Mouse (Mus musculus): ENCODE results near the gene Tspear. TPM values are rescaled to one million over a fixed set of nuclear protein-coding genes. Genes with fewer than 3 reads are reported as not detected.
"Not testable (repeated sequence)": the region's sequence is repeated elsewhere in the genome, so short reads cannot be mapped to it uniquely, and the experiment has no call there.

Tspear gene
- total RNA-seq, 2 experiments from 2014 or later: 0.14 to 0.19 TPM

DNA sequence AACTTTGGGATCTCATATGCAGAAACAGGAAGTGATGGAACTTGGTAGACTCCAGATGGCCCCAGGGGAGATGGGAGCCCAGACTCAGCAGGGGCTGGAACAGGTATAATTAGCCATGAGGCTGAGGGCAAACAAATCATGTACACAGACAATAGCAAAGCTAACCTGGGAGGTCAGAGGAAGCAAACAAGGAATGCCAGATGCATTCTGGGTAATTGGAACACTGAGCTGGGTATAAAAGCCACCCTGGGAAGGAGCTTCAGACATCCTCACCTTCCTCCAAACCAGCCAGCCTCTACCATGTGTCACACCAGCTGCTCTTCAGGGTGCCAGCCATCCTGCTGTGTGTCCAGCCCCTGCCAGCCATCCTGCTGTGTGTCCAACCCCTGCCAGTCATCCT lies 24.8 kb downstream of the Tspear start, which contains the start of gene Gm10024:
Gm10024 (plus strand) TSS at position 301 of the 400 bp plus-strand sequence.
- DNase-seq (ENCODE audit: low spot score in 2 of 2): not testable (repeated sequence)

DNA sequence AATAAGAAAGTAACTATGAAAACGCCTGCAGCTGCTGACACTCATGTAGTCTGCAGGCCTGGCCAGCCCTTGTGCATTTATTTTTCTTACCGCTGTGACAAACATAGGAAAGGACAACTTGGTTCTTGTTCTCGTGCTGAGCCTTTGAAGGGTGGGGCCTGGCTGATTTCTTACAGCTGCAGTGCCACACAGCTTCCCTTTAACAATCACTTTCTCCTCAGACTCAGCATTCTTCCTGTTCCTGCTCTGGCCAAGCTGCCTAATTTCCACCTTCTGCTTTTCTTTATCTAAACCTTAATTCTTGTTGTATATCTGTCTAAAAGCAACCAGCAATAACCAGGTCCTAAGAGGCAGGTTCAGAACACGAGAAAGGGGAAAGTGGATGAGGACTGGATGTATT lies 27.4 kb downstream of the Tspear start:
- no peak for DNase-seq (ENCODE audit: low spot score in 2 of 2)

DNA sequence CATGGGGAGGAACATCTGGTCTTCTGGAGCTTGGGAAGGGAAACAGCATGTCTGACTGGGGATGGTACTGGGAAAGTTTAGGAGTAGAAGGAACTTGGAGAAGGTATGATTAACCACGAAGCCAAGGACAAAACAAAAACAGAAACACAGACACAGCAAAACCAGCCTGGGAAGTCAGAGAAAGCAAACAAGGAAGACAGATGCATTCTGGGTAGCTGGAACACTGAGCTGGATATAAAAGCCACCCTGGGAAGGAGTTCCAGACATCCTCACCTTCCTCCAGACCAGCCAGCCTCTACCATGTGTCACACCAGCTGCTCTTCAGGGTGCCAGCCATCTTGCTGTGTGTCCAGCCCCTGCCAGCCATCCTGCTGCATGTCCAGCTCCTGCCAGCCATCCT lies 29.1 kb downstream of the Tspear start, which contains the start of gene Gm10142:
Gm10142 (plus strand) TSS at position 301 of the 400 bp plus-strand sequence.
- DNase-seq (ENCODE audit: low spot score in 2 of 2): no peak

DNA sequence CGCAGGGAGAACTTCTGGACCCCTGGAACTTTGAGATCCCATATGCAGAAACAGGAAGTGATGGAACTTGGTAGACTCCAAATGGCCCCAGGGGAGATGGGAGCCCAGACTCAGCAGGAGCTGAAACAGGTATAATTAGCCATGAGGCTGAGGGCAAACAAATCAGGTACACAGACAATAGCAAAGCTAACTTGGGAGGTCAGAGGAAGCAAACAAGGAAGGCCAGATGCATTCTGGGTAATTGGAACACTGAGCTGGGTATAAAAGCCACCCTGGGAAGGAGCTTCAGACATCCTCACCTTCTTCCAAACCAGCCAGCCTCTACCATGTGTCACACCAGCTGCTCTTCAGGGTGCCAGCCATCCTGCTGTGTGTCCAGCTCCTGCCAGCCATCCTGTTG lies 33.9 kb downstream of the Tspear start, which contains the start of gene Krtap12-1:
Krtap12-1 (plus strand) TSS at position 301 of the 400 bp plus-strand sequence.
- not testable (repeated sequence) for DNase-seq (ENCODE audit: low spot score in 2 of 2)

DNA sequence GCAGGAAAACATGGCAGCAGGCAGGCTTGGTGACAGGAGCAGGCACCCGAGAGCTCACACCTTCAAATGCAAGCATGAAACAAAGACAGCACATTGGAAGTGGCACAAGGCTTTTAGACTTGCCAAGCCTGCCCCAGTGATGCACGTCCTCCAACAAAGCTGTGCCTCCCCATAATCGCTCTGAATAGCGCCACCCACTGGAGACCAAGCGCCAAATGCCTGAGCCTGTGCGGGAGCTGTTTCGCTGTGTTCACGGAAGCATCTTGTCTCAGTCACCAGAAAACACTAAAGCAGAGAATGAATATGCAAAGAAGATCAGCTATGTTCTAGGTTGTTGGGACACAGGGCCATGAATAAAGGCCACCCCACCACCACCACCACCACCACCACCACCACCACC lies 38.5 kb downstream of the Tspear start:
- DNase-seq (ENCODE audit: low spot score in 2 of 2): no peak

DNA sequence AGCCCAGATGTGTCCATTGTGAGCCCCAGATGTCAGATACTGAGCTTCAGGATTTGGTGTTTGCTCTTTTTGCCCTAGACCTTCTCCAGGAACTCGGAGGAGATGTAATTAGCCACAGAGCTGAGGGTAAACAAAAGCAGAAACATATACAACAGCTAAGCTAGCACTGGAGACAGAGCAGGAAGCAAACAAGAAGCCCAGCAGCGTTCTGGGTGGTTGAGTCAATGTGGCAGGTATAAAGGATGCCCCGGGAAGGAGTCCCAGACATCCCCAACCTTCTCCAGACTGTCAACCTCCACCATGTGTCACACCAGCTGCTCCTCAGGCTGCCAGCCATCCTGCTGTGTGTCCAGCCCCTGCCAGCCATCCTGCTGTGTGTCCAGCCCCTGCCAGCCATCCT lies 39.8 kb downstream of the Tspear start, which contains the start of gene Gm10100:
Gm10100 (plus strand) TSS at position 301 of the 400 bp plus-strand sequence.
- no peak for DNase-seq (ENCODE audit: low spot score in 2 of 2)

DNA sequence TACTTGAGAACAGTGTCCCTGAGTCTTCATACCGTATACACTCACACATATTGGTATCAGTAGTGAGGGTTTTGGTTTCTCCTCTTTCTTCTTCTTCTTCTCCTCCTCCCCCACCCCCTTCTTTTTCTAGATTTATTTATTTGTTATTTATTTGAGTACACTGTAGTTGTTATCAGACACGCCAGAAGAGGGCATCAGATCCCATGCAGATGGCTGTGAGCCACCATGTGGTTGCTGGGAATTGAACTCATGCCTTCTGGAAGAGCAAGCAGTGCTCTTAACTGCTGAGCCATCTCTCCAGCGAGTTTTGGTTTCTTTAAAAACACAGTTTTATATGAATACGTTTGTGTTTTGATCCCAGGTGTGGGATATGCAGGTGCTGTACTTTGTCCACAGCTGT lies 41.9 kb downstream of the Tspear start:
- no peak for DNase-seq (ENCODE audit: low spot score in 2 of 2)

DNA sequence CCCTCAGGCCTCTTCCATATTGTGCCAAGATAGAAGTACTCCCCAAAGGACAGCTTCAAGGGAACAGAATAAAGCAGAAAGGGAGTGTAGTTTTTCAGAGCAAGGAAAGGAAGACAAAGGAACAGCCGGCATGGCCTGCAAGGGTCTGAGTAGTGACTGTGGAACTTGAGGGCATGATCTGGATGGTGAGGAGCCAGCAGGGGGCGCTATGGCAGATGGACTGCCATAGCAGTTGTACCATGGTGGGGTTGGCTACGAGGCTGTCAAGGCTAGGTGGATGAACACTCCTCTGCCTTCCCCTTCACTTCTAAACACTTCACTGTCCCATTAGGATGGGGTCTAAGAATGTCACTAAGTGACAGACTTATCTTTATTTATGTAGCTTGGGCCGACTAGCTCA lies 42.9 kb downstream of the Tspear start:
- DNase-seq (ENCODE audit: low spot score in 2 of 2): no peak

DNA sequence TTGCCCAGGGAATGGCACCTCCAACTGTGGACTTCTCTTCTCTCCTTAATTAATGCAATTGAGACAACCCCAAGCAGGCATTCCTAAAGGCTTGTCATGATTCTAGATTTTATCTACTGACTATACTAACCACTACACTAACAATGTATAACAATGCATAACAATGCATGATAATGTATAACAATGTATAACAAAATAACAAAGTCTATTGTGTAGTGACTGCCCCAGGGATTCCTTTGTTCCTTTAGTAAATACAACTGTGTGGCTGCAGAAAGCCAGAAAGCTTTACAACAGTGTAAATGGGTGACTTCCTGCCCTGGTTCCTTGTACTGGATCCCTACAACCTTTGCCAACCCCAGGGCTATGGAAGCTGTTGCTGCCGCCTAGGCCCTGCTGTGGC lies 49.6 kb downstream of the Tspear start:
- no peak for DNase-seq (ENCODE audit: low spot score in 2 of 2)

DNA sequence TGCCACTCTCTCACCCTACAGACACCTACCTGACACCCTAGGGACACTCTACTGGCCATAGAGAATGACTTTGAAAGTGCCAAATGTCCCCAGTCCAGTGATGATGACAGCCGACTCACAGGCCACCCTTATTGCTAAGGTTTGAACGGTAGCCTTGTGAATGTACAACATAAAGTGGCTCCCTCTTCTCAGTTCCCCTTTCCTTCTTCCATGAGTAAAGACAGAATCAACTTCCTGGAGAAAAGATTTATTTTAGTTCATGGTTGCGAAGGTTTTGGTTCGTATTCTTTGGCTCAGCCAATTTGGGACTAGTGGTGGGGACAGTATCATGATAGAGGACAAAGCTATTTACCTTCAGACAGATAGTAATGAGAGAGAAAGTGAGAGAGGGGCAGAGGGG lies 52.6 kb downstream of the Tspear start:
- DNase-seq (ENCODE audit: low spot score in 2 of 2): no peak

DNA sequence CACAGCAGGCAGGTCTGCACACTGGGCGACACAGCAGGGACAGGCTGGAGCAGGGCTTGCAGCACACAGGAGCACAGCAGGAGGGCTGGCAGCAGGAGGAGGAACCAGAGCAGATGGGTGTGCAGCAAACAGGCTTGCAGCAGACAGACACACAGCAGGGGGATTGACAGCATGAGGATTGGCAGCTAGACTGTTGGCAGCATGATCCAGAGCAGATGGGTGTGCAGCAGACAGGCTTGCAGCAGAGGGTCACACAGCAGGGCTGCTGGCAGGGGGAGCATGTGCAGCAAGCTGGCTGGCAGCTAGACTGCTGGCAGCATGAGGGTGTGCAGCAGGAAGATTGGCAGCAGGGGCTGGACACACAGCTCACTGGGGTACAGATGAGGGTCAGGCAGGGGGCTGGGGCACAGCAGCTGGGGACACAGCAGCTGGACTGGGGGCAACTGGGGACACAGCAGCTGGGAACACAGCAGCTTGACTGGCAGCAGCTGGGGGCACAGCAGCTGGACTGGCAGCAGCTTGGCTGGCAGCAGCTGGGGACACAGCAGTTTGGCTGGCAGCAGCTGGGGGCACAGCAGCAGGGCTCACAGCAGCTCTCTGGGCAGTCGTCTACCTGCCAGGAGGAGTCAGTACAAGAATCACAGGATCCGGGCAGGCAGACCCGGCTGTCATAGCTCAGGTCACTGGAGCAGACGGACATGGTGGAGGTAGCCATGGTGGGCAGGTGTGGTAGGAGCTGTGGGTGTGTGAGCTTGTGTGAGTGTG lies 55.7 kb downstream of the Tspear start, which contains the start of gene Gm18596:
Gm18596 (minus strand) TSS at position 715 of the 765 bp plus-strand sequence.
- not testable (repeated sequence) for DNase-seq (ENCODE audit: low spot score in 2 of 2)

DNA sequence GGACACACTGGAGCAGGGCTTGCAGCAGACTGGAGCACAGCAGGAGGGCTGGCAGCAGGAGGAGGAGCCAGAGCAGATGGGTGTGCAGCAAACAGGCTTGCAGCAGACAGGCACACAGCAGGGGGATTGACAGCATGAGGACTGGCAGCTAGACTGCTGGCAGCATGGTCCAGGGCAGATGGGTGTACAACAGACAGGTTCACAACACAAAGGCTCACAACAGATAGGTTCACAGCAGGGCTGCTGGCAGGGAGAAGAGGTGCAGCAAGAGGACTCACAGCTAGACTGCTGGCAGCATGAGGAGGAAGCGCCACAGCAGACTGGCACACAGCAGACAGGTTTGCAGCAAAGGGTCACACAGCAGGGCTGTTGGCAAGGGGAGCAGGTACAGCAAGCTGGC lies 64.3 kb downstream of the Tspear start:
- not testable (repeated sequence) for DNase-seq (ENCODE audit: low spot score in 2 of 2)

DNA sequence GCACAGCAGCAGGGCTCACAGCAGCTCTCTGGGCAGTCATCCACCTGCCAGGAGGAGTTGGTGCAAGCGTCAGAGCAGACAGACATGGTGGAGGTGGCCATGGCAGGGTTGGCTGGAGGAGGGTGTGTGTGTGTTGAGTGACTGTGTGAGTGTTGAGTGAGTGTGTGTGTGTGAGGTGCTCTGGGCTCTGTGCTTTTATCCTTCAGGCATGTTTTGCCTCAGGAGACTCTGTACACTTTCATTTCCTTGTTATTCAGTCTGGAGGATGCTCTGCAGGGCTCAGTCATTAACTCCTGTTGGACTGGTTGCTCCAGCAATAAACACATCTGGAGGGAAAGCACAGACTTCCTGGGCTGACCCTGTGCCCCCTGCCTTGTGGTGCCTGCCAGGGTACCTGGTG lies 64.9 kb downstream of the Tspear start, which contains the start of gene Gm9736:
Gm9736 (minus strand) TSS at position 101 of the 400 bp plus-strand sequence.
- DNase-seq (ENCODE audit: low spot score in 2 of 2): not testable (repeated sequence)

DNA sequence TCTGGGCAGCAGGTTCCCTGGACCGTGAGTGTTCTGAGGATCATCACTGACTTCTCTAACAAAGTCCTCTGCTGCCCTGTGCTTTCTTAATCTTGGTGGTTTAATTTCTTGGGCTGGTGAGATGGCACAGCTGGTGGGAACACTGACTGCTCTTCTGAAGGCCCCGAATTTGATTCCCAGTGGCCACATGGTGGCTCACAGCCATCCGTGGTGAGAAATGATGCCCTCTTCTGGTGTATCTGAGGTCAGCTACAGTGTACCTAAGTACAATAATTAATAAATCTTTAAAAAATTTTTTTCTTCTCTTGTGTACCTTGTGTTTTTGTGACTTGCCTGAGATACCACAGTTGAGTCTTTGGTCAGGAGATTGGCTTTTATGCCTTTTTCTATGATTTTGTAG lies 65.9 kb downstream of the Tspear start:
- DNase-seq (ENCODE audit: low spot score in 2 of 2): not testable (repeated sequence)

DNA sequence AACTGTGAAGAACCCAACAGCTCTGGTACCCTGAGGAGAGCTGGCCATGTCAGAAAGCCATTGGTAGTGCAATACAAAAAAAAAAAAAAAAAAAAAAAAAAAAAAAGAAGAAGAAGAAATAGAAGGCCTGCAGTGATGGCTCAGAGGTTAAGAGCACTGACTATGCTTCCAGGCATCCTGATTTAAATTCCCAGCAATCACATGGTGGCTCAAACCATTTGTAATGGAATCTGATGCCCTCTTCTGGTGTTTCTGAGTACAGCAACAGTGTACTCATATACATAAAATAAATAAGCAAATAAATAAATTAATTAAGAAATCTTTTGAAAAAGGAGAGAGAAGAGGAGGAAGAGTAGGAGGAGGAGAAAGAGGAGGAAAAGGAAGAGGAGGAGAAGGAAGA lies 67.1 kb downstream of the Tspear start:
- DNase-seq (ENCODE audit: low spot score in 2 of 2): no peak

DNA sequence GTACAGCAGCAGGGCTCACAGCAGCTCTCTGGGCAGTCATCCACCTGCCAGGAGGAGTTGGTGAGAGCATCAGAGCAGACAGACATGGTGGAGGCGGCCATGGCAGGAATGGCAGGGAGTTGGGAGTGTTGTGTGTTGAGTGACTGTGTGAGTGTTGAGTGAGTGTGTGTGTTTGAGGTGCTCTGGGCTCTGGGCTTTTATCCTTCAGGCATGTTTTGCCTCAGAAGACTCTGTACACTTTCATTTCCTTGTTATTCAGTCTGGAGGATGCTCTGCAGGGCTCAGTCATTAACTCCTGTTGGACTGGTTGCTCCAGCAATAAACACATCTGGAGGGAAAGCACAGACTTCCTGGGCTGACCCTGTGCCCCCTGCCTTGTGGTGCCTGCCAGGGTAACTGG lies 73.2 kb downstream of the Tspear start, which contains the start of gene Gm3233:
Gm3233 (minus strand) TSS at position 101 of the 400 bp plus-strand sequence.
- not testable (repeated sequence) for DNase-seq (ENCODE audit: low spot score in 2 of 2)

DNA sequence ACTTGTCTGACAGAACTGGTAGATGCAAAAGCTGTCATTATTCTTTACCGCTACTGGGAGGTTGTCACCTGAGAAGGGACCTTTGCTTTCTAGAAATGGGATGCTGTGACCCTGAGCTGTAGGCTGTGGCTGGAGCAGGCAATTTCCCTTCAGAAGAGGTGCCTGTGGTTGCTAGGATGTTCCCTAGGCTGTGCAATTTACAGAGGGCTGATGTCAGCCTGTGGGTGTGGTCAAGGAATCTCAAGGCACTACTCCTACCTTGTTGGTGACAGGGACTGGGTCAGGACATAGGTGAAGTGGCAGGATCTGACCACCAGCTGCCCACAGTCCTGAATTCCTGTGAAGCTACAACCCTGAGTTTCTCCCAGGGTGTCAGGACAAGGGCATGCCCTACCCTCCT lies 83.4 kb downstream of the Tspear start:
- DNase-seq (ENCODE audit: low spot score in 2 of 2): no peak

DNA sequence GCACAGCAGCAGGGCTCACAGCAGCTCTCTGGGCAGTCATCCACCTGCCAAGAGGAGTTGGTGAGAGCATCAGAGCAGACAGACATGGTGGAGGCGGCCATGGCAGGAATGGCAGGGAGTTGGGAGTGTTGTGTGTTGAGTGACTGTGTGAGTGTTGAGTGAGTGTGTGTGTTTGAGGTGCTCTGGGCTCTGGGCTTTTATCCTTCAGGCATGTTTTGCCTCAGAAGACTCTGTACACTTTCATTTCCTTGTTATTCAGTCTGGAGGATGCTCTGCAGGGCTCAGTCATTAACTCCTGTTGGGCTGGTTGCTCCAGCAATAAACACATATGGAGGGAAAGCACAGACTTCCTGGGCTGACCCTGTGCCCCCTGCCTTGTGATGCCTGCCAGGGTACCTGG lies 84.9 kb downstream of the Tspear start, which contains the start of gene Gm3238:
Gm3238 (minus strand) TSS at position 101 of the 400 bp plus-strand sequence.
- DNase-seq (ENCODE audit: low spot score in 2 of 2): not testable (repeated sequence)

DNA sequence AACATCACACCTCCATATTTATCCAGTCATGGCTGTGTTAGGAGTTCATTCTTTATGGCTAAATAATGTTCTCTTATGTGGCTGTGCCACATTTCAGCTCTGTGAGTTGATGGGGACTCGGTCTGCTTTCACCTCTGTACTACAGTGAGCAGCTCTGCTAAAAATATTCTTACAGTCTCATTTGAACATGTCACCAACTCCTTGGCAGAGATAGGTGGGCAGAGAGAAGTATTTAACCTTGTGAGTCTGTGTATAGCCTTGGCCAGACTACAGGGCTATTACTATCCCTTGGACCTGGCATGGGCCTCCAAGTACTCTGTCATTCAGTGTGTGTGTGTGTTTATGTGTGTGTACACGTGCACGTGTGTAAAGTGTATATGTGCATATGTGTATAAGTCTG lies 85.8 kb downstream of the Tspear start:
- not testable (repeated sequence) for DNase-seq (ENCODE audit: low spot score in 2 of 2)

DNA sequence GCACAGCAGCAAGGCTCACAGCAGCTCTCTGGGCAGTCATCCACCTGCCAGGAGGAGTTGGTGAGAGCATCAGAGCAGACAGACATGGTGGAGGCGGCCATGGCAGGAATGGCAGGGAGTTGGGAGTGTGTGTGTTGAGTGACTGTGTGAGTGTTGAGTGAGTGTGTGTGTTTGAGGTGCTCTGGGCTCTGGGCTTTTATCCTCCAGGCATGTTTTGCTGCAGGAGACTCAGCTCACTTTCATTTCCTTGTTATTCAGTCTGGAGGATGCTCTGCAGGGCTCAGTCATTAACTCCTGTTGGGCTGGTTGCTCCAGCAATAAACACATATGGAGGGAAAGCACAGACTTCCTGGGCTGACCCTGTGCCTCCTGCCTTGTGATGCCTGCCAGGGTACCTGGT lies 90.5 kb downstream of the Tspear start, which contains the start of gene Gm7138:
Gm7138 (minus strand) TSS at position 101 of the 400 bp plus-strand sequence.
- not testable (repeated sequence) for DNase-seq (ENCODE audit: low spot score in 2 of 2)

DNA sequence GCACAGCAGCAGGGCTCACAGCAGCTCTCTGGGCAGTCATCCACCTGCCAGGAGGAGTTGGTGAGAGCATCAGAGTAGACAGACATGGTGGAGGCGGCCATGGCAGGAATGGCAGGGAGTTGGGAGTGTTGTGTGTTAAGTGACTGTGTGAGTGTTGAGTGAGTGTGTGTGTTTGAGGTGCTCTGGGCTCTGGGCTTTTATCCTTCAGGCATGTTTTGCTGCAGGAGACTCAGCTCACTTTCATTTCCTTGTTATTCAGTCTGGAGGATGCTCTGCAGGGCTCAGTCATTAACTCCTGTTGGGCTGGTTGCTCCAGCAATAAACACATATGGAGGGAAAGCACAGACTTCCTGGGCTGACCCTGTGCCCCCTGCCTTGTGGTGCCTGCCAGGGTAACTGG lies 96.1 kb downstream of the Tspear start, which contains the start of gene Gm3250:
Gm3250 (minus strand) TSS at position 101 of the 400 bp plus-strand sequence.
- DNase-seq (ENCODE audit: low spot score in 2 of 2): not testable (repeated sequence)

DNA sequence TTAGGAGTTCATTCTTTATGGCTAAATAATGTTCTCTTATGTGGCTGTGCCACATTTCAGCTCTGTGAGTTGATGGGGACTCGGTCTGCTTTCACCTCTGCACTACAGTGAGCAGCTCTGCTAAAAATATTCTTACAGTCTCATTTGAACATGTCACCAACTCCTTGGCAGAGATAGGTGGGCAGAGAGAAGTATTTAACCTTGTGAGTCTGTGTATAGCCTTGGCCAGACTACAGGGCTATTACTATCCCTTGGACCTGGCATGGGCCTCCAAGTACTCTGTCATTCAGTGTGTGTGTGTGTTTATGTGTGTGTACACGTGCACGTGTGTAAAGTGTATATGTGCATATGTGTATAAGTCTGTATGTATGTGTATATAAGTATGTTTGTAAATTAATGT lies 97.0 kb downstream of the Tspear start:
- not testable (repeated sequence) for DNase-seq (ENCODE audit: low spot score in 2 of 2)

All from left cerebral cortex, adult 18-20 months (tissue).